Mouse (Mus musculus) midbrain, embryonic 16.5 days (tissue): Measurements from ENCODE around the gene Trpv5. TPM values are rescaled to one million over a fixed set of nuclear protein-coding genes. Genes with fewer than 3 reads are reported as not detected.

Experiments used
- ATAC-seq: fragments of 200-750 bp; cut with Nextera tagmentation; 2 replicates; pipeline ENCODE4 v1.8.0; 2017; ENCODE audit warnings: moderate TSS enrichment
- H3K27ac ChIP-seq: fragments of 300-500 bp; sonication (generic); 2 replicates; pipeline ENCODE4 v1.5.1; 2014; ENCODE audit warnings: mild to moderate bottlenecking, low read length, mixed read lengths
- H3K27me3 ChIP-seq: fragments of 300-500 bp; sonication (generic); 2 replicates; pipeline ENCODE4 v1.6.1; 2014; ENCODE audit warnings: low read depth, low read length, mixed read lengths; ENCODE audit not compliant: control insufficient read depth, insufficient read depth
- H3K36me3 ChIP-seq: fragments of 300-500 bp; sonication (generic); 2 replicates; pipeline ENCODE4 v1.6.1; 2014; ENCODE audit warnings: mild to moderate bottlenecking, low read length, moderate library complexity, mixed read lengths; ENCODE audit not compliant: control insufficient read depth, insufficient read depth
- H3K4me1 ChIP-seq: fragments of 300-500 bp; sonication (generic); 2 replicates; pipeline ENCODE4 v1.6.1; 2014; ENCODE audit warnings: mild to moderate bottlenecking, low read length, mixed read lengths; ENCODE audit not compliant: control insufficient read depth, insufficient read depth
- H3K4me2 ChIP-seq: fragments of 300-500 bp; sonication (generic); 2 replicates; pipeline ENCODE4 v1.6.1; 2014; ENCODE audit warnings: mild to moderate bottlenecking, low read length, mixed read lengths
- H3K4me3 ChIP-seq: fragments of 300-500 bp; sonication (generic); 2 replicates; pipeline ENCODE4 v1.5.1; 2014; ENCODE audit warnings: low read depth, mild to moderate bottlenecking, low read length, moderate library complexity, mixed read lengths
- H3K9ac ChIP-seq: fragments of 300-500 bp; sonication (generic); 2 replicates; pipeline ENCODE4 v1.6.1; 2014; ENCODE audit warnings: low read depth, low read length, mixed read lengths
- H3K9me3 ChIP-seq: fragments of 300-500 bp; sonication (generic); replicated peaks from 2 replicates; pipeline ENCODE4 v1.6.1; 2014; ENCODE audit warnings: mild to moderate bottlenecking, low read length, mixed read lengths; ENCODE audit not compliant: control insufficient read depth, poor library complexity, severe bottlenecking
- WGBS: fragments of 180-500 bp; shearing (Covaris S2); extraction: QIAGEN DNeasy Blood & Tissue Kit; methylation state at CpG from one replicate; pipeline ENCODE4 v1.1.7; 2014; 5-methylcytosine and 5-hydroxymethylcytosine counted together
- polyA plus RNA-seq: library from polyadenylated mRNA; unstranded; fragments of >200 nt; fragmentation: Nextera tagmentation; extraction: Ambion mirVana; gene quantifications from 2 replicates; pipeline ENCODE4 v1.2.1, GENCODE M21; 2015

The Trpv5 gene
- polyA plus RNA-seq = not detected in 2 replicates

DNA sequence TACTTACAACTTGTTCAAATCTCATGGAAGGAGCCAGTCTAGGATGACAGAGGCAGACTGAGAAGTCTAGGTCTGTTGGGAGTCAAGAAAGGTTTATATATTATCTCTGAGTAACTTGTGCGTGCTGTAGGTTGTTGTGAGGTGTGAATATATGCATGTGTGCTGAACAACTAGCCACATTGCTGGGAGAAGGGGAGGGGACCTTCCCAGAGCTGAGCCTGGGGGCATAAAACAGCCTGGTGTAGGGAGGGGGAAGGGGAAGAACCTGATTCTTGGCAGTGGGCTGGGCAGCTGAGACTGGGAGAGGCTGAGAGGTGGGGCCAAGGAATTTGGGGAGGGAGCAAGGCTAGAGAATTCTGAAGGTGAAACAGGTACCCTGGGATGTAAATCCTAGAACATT lies at the start of gene Trpv5:
Gene Trpv5 (minus strand): TSS at position 101 of the 400 bp plus-strand sequence.
- no peak for ATAC-seq
- Histone ChIP-seq H3K9me3 (no peaks in the 10 kb centered on the region), H3K4me2 (no peak within 1 kb of the TSS), H3K4me3 (no peak within 1 kb of the TSS), H3K4me1 (no peaks in the 10 kb centered on the region), H3K9ac (no peak within 1 kb of the TSS), H3K27me3 (no peaks in the 10 kb centered on the region), H3K27ac (no peak within 1 kb of the TSS), H3K36me3 (no peaks in the 10 kb centered on the region)
- WGBS = 88% methylated on average over 1 of the region's 1 CpGs

DNA sequence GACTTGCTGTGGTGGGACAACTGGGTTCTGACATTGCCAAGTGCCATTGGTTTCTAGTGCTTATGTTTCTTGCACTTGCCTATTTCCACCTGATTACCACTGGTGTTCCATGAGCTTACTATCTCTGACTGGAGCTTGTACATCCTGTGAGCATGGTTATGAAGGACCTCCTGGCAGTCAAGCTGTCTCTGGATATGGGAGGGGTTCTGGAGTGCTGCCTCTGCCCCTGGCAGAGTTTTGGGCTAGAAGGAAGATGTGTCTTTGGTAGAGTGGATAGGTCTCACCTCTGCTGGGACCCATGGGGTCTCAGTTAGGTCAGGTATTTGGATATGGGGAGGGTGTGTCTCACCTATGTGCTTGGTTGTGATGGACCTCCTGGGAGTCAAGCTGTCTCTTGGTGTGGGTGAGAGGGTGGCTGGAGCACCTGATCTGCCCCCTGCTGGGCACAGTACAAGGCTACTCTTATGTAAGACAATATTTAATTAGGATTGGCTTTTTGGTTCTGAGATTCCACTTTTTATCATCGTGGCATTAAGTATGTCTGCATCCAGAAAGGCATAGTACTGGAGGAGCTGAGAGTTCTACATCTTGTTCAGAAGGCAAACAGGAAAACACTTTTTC lies 47.5 kb upstream of the Trpv5 start:
- ATAC-seq = no peak
- Histone ChIP-seq H3K36me3 (no peaks in the 10 kb centered on the region), H3K4me2 (no peak overlapping the region), H3K4me1 (no peaks in the 10 kb centered on the region), H3K9me3 (no peaks in the 10 kb centered on the region), H3K27ac (no peak overlapping the region), H3K4me3 (no peak overlapping the region), H3K9ac (no peak overlapping the region), H3K27me3 (no peaks in the 10 kb centered on the region)
- 86% methylated on average over 1 of the region's 1 CpGs for WGBS

DNA sequence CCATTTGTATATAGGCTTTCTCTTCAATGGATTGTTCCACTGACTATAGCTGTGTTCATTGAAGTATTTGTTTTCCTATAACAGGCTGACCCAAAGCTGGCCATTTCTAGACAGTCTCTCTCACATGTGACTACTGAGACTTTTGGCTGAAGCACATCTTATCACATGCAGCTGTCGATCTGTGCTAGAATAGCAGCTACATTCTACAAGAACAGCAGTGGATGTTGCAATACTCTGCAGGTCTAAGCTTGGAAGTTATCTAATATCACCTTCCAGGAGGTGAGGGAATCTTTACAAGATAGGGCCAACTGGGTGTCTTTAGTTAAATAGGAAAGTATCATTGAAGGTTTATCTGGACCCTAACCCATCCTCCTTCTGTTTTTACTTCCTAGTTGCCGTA lies 40.9 kb upstream of the Trpv5 start:
- 92% methylated on average over 2 of the region's 2 CpGs for WGBS
- no peaks in the 10 kb centered on the region for H3K27me3 ChIP-seq
- no peaks in the 10 kb centered on the region for H3K9me3 ChIP-seq
- no peaks in the 10 kb centered on the region for H3K4me1 ChIP-seq
- H3K4me3 ChIP-seq = no peak overlapping the region
- H3K9ac ChIP-seq = no peak overlapping the region
- ATAC-seq = no peak
- H3K4me2 ChIP-seq = no peak overlapping the region
- H3K27ac ChIP-seq = no peak overlapping the region
- H3K36me3 ChIP-seq = no peaks in the 10 kb centered on the region

- no peak for ATAC-seq
These were observed 29.7 kb upstream of the Trpv5 start for GRCm38 (mm10) chr6:41710281-41710680.

GRCm38 (mm10) chr6:41706275-41706674 lies 25.7 kb upstream of the Trpv5 start:
- no peak overlapping the region for H3K27ac ChIP-seq
- no peaks in the 10 kb centered on the region for H3K27me3 ChIP-seq
- no peaks in the 10 kb centered on the region for H3K9me3 ChIP-seq
- H3K4me3 ChIP-seq = no peak overlapping the region
- H3K9ac ChIP-seq = no peak overlapping the region
- ATAC-seq = no peak
- H3K4me1 ChIP-seq = no peaks in the 10 kb centered on the region
- WGBS = 91% methylated on average over 7 of the region's 7 CpGs
- H3K36me3 ChIP-seq = no peaks in the 10 kb centered on the region
- H3K4me2 ChIP-seq = no peak overlapping the region

More at GRCm38 (mm10) chr6:41710281-41710680, 29.7 kb upstream of the Trpv5 start:
- no peak overlapping the region for H3K27ac ChIP-seq
- no peak overlapping the region for H3K4me2 ChIP-seq
- no peaks in the 10 kb centered on the region for H3K4me1 ChIP-seq
- no peaks in the 10 kb centered on the region for H3K36me3 ChIP-seq
- H3K9ac ChIP-seq = no peak overlapping the region
- H3K4me3 ChIP-seq = no peak overlapping the region
- H3K9me3 ChIP-seq = no peaks in the 10 kb centered on the region
- 83% methylated on average over 1 of the region's 1 CpGs for WGBS
- no peaks in the 10 kb centered on the region for H3K27me3 ChIP-seq

GRCm38 (mm10) chr6:41704123-41704522 lies 23.6 kb upstream of the Trpv5 start, which contains the start of gene Kel:
TSS of gene Kel (minus strand) at chr6:41704339.
- no peaks in the 10 kb centered on the region for H3K4me1 ChIP-seq
- WGBS = 55% methylated on average over 1 of the region's 1 CpGs
- no peaks in the 10 kb centered on the region for H3K9me3 ChIP-seq
- no peak within 1 kb of the TSS for H3K27ac ChIP-seq
- no peaks in the 10 kb centered on the region for H3K36me3 ChIP-seq
- no peak within 1 kb of the TSS for H3K4me3 ChIP-seq
- ATAC-seq = no peak
- H3K4me2 ChIP-seq = no peak within 1 kb of the TSS
- no peaks in the 10 kb centered on the region for H3K27me3 ChIP-seq
- H3K9ac ChIP-seq = no peak within 1 kb of the TSS

- no peak for ATAC-seq
These were observed 22.4 kb upstream of the Trpv5 start for GRCm38 (mm10) chr6:41702928-41703327.

GRCm38 (mm10) chr6:41701245-41701644 lies 20.7 kb upstream of the Trpv5 start:
- 84% methylated on average over 1 of the region's 1 CpGs for WGBS
- Histone ChIP-seq H3K4me1 (no peaks in the 10 kb centered on the region), H3K27me3 (no peaks in the 10 kb centered on the region), H3K27ac (no peak overlapping the region), H3K9me3 (no peaks in the 10 kb centered on the region), H3K4me3 (no peak overlapping the region), H3K4me2 (no peak overlapping the region), H3K9ac (no peak overlapping the region), H3K36me3 (no peaks in the 10 kb centered on the region)
- ATAC-seq = no peak

More at GRCm38 (mm10) chr6:41702928-41703327, 22.4 kb upstream of the Trpv5 start:
- Histone ChIP-seq H3K4me1 (no peaks in the 10 kb centered on the region), H3K27me3 (no peaks in the 10 kb centered on the region), H3K4me3 (no peak overlapping the region), H3K9me3 (no peaks in the 10 kb centered on the region), H3K4me2 (no peak overlapping the region), H3K36me3 (no peaks in the 10 kb centered on the region), H3K9ac (no peak overlapping the region), H3K27ac (no peak overlapping the region)
- 83% methylated on average over 2 of the region's 2 CpGs for WGBS

DNA sequence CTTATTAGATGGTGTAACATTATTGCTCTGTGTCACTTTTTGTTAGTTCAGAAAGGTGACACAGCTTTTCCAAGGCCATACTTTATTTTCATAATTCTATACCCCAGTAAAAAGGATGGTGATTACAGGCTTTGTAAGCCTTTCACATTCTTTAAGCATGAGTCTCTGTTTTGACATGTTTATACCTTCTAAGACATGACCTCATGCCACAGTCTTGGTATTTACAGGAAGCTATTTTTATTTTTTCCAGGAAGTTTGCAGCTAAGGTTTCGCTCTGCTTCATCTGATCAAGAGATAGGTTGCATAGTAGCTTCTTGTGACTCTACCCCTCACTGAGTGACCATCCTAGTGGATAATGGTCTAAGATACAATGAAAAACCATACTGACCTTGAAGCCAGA lies 13.8 kb upstream of the Trpv5 start:
- no peaks in the 10 kb centered on the region for H3K27me3 ChIP-seq
- no peaks in the 10 kb centered on the region for H3K4me1 ChIP-seq
- no peak overlapping the region for H3K4me2 ChIP-seq
- H3K9me3 ChIP-seq = no peaks in the 10 kb centered on the region
- H3K9ac ChIP-seq = no peak overlapping the region
- no peak overlapping the region for H3K27ac ChIP-seq
- H3K4me3 ChIP-seq = no peak overlapping the region
- WGBS = 91% methylated on average over 1 of the region's 1 CpGs
- H3K36me3 ChIP-seq = no peaks in the 10 kb centered on the region
- no peak for ATAC-seq
